Mouse (Mus musculus) urinary bladder, postnatal 10 days (tissue): ENCODE results near the gene Timp3.

ENCODE experiments used
- DNase-seq: peaks from one replicate; pipeline ENCODE4 v3.0.0; 2022; ENCODE audit warnings: low spot score

Gene Timp3

DNA sequence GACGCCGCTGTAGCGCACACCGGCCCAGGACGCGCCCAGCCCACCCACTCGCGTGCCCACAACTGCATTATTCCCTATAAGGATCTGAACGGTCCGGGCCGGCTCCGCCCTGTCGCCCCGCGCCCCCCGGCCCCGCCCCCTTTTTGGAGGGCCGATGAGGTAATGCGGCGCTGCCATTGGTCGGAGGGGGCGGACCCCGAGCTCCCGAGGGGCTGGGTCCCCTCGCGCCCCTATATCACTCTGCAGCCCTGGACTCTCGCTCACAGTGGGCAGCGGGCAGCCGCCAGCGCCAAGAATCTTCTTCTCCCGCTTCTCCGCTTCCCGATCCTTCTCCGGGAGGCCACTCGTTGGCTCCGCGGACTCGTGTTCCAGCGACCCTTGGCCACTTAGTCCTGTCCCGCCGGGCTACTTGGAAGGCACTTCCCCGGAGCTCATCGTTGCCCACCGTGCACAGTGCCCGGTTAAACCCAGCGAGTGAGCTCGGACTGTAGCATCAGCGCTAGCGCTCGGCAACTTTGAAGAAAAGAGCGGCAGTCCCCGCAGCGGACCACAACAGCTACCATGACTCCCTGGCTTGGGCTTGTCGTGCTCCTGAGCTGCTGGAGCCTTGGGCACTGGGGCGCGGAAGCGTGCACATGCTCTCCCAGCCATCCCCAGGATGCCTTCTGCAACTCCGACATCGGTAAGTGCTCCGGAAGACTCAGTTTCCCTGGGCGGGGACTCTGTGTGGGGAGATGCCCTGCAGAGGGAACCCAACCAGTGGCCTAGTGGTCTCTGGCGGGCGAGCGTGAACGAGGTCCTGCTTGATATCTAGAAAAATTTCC lies at the start of gene Timp3:
Gene Timp3 (plus strand): TSS at position 80 of the 824 bp plus-strand sequence.
- no peak for DNase-seq

DNA sequence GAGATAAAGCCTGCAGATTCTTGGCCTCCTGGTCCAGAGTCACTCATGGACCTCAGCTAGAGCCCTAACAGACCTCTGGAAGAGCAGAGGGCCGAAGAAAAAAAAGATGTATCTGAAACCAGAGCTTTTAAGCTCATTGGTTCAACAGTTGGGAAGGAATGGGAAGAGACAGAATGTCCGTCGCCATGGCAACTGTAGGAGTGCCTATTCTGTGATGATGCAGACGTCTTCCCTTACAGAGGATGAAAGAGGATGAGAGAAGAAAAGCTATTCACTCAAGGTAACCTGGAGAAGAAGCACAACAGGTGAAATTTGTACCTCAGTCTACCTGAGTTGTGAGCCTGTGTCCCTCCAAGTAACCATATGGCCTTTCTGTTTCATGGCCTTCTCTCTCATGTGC lies 44.0 kb upstream of the Timp3 start:
- no peak for DNase-seq

GRCm38 (mm10) chr10:86257045-86257444 lies 43.1 kb upstream of the Timp3 start:
- no peak for DNase-seq

DNA sequence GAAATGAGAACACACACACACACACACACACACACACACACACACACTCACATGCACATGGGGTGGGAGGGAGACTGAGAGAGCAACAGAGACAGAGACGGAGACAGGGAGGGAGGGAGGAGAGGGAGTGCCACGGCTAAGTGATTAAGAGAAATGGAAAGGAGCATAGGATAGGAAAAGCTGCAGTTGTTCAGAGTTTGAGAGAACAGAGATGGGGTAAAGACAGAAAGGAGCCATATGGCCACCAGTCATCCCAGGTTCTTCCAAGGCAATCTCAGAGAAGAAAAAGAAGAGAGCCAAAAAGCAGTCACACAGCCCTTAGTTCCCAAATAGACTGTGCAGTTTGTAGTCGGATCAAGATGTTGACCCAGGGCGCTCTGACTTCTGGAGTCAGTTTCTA lies 42.1 kb upstream of the Timp3 start:
- DNase-seq: no peak

DNA sequence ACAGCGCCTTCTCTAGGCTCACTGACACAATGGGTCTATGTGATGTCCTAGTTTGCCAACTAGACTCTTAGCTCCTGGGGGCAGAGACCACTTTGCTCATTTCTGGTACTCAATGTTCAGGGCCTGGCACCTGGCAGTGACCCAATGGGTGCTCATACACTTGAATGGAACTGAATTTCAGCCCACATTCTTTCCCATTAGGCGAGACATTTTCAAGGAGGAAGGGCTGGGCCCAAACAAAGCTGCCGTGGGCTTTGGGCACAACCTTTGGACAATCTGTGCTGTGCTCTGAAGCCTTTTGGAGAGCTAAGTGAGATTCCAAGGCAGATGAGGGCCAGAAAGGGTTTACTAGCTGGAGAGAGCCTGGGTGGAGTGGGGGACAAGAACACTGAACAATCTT lies 41.2 kb upstream of the Timp3 start:
- DNase-seq: no peak

DNA sequence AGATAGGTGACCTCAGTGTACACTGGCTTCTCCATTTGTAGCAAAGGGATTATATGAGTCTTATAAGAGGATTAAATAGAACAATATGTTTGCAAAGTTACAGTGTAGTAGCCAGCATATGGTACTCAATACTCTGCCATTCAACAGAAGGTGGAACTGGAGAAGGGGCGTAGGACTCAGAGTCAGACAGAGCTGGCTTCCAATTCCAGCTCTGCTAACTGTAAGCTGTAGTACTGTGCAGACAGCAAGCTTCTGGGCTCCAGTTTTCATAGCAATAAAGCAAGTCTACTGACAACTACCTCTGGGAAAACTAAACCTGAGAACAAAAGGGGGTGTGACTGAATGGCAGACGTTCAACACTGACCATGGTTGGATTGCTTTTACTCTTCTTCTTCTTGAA lies 38.4 kb upstream of the Timp3 start:
- DNase-seq: no peak

- DNase-seq: no peak
Measured at GRCm38 (mm10) chr10:86264618-86265017, 35.6 kb upstream of the Timp3 start.

- DNase-seq: no peak
Measured at GRCm38 (mm10) chr10:86270254-86270653, 29.9 kb upstream of the Timp3 start.

- no peak for DNase-seq
Measured at GRCm38 (mm10) chr10:86272826-86273225, 27.3 kb upstream of the Timp3 start.

DNA sequence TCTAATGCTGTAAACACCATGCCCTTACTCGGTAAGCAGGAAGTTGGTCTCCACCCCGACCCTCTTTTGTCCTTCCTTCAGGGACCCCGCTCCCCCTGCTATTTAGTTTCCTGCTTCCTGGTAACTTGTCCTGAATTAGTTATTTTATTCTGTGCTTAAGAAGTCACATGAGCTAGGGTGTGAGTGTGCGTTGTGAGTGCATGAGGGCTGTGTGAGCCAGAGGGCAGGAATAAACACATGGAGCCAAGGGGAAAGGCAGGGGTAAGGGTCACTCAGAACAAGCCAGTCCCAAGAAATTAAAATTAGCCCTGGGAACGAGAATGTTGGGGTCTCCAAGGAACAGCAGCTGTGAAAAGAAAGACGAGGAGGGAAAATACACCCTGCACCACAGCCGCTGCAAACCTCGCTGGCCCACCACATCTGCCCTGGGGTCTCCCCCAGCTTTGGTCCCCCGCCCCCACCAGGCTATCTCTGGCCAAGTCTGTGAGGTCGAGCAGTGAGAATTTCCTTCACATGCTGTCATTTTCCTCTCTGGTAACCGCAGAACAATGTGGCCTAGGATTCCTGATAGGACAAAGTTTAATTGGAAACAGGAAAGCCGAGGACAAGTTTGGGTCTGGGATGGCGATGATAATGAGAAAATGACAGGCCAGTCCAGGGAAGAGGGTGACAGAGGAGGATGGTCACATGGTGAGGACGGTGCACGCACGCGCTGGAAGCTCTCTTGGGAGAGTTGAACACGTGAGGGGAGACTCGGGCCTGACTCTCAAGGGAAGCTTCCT lies 26.6 kb upstream of the Timp3 start:
- DNase-seq: no peak

- DNase-seq: no peak
Measured at GRCm38 (mm10) chr10:86275585-86275984, 24.6 kb upstream of the Timp3 start.

DNA sequence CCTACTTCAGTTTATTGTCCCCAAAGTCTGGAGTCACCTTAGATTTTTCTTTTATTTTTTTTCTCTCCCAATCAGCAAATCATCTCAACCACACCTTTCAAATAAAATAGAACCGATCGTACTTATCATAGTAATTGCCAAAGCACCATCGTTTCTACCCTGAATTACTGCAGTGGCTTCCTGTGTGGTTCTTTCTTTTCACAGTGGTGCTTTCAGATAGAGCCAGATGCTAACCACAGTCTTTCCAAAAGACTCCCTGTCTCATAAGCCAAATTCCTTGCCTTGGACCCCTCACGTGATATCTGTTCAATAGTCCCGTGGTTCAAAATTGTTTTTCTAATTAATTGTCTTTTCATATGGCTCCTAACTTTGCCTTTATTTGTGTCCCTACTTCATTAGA lies 22.8 kb upstream of the Timp3 start:
- no peak for DNase-seq

- no peak for DNase-seq
Measured at GRCm38 (mm10) chr10:86278481-86278880, 21.7 kb upstream of the Timp3 start.

GRCm38 (mm10) chr10:86279579-86280168 lies 20.5 kb upstream of the Timp3 start:
- no peak for DNase-seq

- DNase-seq: no peak
Measured at GRCm38 (mm10) chr10:86281238-86281637, 18.9 kb upstream of the Timp3 start.

- no peak for DNase-seq
Measured at GRCm38 (mm10) chr10:86286508-86286907, 13.7 kb upstream of the Timp3 start.

- no peak for DNase-seq
Measured at GRCm38 (mm10) chr10:86290109-86290771, 9.9 kb upstream of the Timp3 start.

GRCm38 (mm10) chr10:86293880-86294279 lies 6.3 kb upstream of the Timp3 start:
- no peak for DNase-seq

DNA sequence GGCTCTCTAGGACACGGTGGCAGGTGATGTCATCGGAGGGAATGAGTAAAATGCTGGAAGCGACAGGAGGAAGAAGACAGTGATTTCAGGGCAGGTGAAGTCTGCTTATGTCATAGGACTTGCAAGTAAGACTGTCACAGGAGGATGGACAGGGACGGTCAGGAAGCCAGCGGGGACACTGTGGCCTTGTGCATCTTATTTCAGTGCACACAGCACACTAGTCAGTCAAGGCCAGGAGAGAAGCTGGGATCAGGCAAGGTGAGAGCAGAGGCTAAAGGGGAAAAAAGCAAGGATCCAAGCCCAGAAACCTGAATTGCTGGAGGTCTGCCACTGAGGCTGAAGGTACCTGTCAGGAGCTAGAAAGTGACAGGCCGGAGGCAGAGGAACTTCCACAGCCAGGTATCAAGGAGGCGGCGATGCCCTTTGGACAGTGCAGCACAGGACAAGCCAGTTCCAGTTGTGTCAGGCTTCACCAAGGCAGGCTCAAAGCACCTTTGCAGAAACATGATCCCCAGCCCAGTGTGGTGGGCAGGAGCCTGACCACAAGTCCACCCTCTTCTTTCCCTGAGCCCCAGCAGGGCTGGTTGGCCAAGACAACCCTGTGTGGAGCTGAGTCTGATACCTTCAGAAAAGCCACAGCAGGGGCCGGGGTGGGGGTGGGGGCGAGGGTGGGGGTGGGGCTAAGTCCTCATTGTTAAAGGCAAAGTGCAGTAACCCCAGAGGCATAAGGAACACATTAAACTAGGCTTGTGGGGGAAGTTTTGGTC lies 5.4 kb upstream of the Timp3 start:
- DNase-seq: no peak

GRCm38 (mm10) chr10:86295454-86296098 lies 4.6 kb upstream of the Timp3 start:
- no peak for DNase-seq

DNA sequence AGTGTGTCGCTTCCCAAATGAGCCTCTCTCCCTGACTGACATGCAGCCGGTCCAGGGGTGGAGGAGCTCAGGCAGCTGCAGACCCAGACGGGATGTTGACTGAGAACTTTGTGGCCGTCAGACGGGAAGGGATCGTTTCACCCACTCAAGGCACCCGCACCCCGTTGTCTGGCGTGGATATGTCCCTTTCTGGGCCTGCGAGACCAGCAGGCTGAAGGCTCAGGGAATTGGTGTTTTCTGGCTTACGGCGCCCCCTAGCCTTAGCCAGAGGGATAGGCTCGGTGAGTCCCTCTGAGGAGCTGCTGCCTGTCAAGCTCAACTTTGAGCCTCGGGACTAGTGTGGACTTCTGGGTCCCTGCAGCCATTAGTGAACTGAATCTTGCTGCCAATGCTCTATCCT lies 4.1 kb upstream of the Timp3 start:
- DNase-seq: peak; percentile 31
